Mouse (Mus musculus) liver, adult 2 months (tissue): Measurements from ENCODE around the gene Chic2.

Experiments used
- CTCF ChIP-seq: fragments of 200-500 bp; IDR thresholded peaks from 2 replicates; pipeline ENCODE4 v1.5.1; 2011; ENCODE audit warnings: low read depth, low read length, control low read depth
- POLR2A ChIP-seq: fragments of 200-500 bp; IDR thresholded peaks from 2 replicates; pipeline ENCODE4 v1.6.1; 2011; ENCODE audit warnings: low read length, control low read depth; ENCODE audit not compliant: insufficient read depth; ENCODE audit errors: extremely low read depth

GRCm38 (mm10) chr5:75067125-75067756 lies 22.7 kb upstream of the Chic2 start:
- TF ChIP-seq CTCF (no peak), POLR2A (no peak)
